Mouse (Mus musculus) heart, postnatal 0 days (tissue): ENCODE measurements around the gene Akap3.

ENCODE experiments used
- CTCF ChIP-seq: IDR thresholded peaks from 2 replicates; pipeline ENCODE4 v1.5.1; 2016; ENCODE audit warnings: antibody characterized with exemption, control low read depth, low read depth
- EP300 ChIP-seq: IDR thresholded peaks from 2 replicates; pipeline ENCODE4 v1.6.1; 2016; ENCODE audit warnings: antibody characterized with exemption, low read depth

GRCm38 (mm10) chr6:126836628-126837027, 16.3 kb upstream of the Akap3 start:
- no peak for TF ChIP-seq CTCF
- no peak for TF ChIP-seq EP300
